Mouse (Mus musculus) heart, embryonic 16.5 days (tissue): Measurements from ENCODE around the gene Prnp. TPM values are rescaled to one million over a fixed set of nuclear protein-coding genes. Genes with fewer than 3 reads are reported as not detected.
A peak's percentile ranks its signal among the peaks of the same experiment; 100 is the strongest.

Source experiments
- ATAC-seq: fragments of 200-750 bp; cut with Nextera tagmentation; replicated peaks from 2 replicates; pipeline ENCODE4 v1.8.0; 2017; ENCODE audit warnings: moderate number of reproducible peaks; ENCODE audit not compliant: insufficient read depth, low FRiP score; ENCODE audit errors: extremely low read depth
- H3K27ac ChIP-seq: fragments of 300-500 bp; sonication (generic); 2 replicates; pipeline ENCODE4 v1.5.1; 2014; ENCODE audit warnings: mild to moderate bottlenecking, low read length, control low read depth, moderate library complexity
- H3K27me3 ChIP-seq: fragments of 300-500 bp; sonication (generic); 2 replicates; pipeline ENCODE4 v1.6.1; 2014; ENCODE audit warnings: low read length, mixed read lengths; ENCODE audit not compliant: control insufficient read depth, insufficient read depth
- H3K36me3 ChIP-seq: fragments of 300-500 bp; sonication (generic); 2 replicates; pipeline ENCODE4 v1.6.1; 2014; ENCODE audit not compliant: control insufficient read depth, insufficient read depth
- H3K4me1 ChIP-seq: fragments of 300-500 bp; sonication (generic); 2 replicates; pipeline ENCODE4 v1.6.1; 2014; ENCODE audit warnings: low read length, mixed read lengths; ENCODE audit not compliant: control insufficient read depth, insufficient read depth
- H3K4me2 ChIP-seq: fragments of 300-500 bp; sonication (generic); 2 replicates; pipeline ENCODE4 v1.6.1; 2014; ENCODE audit warnings: low read depth, mild to moderate bottlenecking, control low read depth, low read length
- H3K4me3 ChIP-seq: fragments of 300-500 bp; sonication (generic); 2 replicates; pipeline ENCODE4 v1.5.1; 2014; ENCODE audit warnings: mild to moderate bottlenecking, control low read depth, low read length
- H3K9ac ChIP-seq: fragments of 300-500 bp; sonication (generic); 2 replicates; pipeline ENCODE4 v1.6.1; 2014; ENCODE audit warnings: low read length, control low read depth
- H3K9me3 ChIP-seq: fragments of 300-500 bp; sonication (generic); replicated peaks from 2 replicates; pipeline ENCODE4 v1.6.1; 2016; ENCODE audit warnings: low read length; ENCODE audit not compliant: control insufficient read depth
- WGBS: fragments of 180-500 bp; shearing (Covaris S2); extraction: QIAGEN DNeasy Blood & Tissue Kit; methylation state at CpG from one replicate; pipeline ENCODE4 v1.1.7; 2014; 5-methylcytosine and 5-hydroxymethylcytosine counted together
- polyA plus RNA-seq: library from polyadenylated mRNA; unstranded; fragments of >200 nt; fragmentation: Nextera tagmentation; extraction: Ambion mirVana; gene quantifications from 2 replicates; pipeline ENCODE4 v1.2.1, GENCODE M21; 2015

The Prnp gene
- 112 and 115 TPM in 2 replicates for polyA plus RNA-seq

DNA sequence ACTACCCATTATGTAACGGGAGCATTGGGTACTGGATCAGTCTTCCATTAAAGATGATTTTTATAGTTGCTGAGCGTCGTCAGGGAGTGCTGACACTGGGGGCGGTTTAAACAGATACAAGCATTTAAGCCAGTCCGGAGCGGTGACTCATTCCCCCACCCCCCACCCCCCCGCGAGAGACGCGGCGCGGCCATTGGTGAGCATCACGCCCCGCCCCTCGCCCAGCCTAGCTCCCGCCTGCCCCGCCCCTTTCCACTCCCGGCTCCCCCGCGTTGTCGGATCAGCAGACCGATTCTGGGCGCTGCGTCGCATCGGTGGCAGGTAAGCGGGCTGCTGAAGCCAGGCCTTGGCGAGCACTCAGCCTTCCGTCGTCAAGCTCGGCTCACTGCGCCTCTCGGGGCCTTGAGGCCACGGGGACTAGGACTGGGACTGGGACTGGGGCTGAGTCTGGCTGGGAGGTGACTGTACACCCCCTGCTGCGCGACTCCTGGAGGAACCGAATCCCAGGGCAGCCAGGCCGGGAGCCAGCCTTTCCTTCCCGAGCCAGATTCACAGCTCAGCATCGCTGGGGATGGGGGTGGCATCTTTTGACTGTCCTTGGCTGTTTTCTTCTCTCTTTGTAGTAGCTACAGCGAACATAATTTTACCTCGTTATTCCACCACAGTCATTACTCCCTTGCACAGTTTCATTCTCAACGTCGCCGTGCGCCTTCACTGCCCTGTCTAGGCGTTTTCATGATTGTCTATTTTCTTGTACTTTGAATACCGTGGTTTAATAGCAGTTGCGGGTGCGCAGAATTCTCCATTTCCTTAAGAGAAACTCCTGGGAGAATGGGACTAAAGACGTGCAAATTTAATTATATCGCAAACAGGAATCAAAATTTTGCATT, at the start of gene Prnp, which contains the start of gene Prn:
Gene Prnp (plus strand): TSS at position 246 of the 890 bp plus-strand sequence.
Gene Prn (plus strand): TSS at position 275 of the 890 bp plus-strand sequence.
- H3K27me3 ChIP-seq, result no peaks in the 10 kb centered on the region
- peak; percentile 95 for ATAC-seq
- peaks cover 2% of the 10 kb centered on the region; the same call in 1 of the 2 replicates for H3K36me3 ChIP-seq
- peak within 1 kb of the TSS; percentile 71 for H3K4me3 ChIP-seq
- peaks cover 21% of the 10 kb centered on the region for H3K4me1 ChIP-seq
- H3K9me3 ChIP-seq, result no peaks in the 10 kb centered on the region
- H3K9ac ChIP-seq, result peak within 1 kb of the TSS; percentile 84
- H3K27ac ChIP-seq, result peak within 1 kb of the TSS; percentile 85
- WGBS, result 4% methylated on average over 51 of the region's 52 CpGs
- peak within 1 kb of the TSS; percentile 59 for H3K4me2 ChIP-seq

DNA sequence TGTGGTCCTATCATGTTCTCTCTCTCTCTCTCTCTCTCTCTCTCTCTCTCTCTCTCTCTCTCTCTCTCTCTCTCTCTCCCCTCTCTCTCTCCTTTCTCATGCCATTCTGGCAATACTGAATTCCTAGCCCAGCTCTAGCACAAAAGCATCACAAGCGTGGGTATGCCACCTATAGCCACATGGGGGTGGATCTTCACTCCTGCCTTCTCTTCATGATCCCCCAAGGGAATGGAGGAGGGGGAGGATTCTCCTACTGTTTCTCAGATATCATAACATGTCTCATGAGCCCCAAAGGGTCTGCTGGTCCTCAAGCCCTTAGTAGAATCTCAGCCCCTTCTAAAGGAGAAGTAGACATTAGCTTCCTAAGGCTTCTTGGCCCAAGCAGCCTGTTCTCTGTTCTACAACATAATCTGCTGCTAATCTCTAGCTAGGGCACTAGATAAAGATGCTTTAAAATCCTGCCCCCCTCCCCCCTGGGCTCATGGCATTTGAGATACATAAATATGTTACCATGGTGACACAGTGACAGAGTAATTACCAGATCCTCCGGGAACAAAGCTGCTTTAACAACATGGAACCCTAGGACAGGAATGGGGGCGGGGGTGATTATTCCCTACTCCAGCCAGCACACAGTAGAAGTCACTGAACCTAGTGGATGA, 47.0 kb upstream of the Prnp start:
- Histone ChIP-seq H3K9me3 (0 out of 2 replicates have a peak, but pooled peaks cover 2% of the 10 kb centered on the region), H3K4me1 (no peaks in the 10 kb centered on the region), H3K4me3 (no peak overlapping the region), H3K27me3 (no peaks in the 10 kb centered on the region), H3K27ac (no peak overlapping the region), H3K36me3 (no peaks in the 10 kb centered on the region), H3K9ac (no peak overlapping the region), H3K4me2 (no peak overlapping the region)
- WGBS, result 61% methylated on average over 3 of the region's 3 CpGs
- no peak for ATAC-seq

DNA sequence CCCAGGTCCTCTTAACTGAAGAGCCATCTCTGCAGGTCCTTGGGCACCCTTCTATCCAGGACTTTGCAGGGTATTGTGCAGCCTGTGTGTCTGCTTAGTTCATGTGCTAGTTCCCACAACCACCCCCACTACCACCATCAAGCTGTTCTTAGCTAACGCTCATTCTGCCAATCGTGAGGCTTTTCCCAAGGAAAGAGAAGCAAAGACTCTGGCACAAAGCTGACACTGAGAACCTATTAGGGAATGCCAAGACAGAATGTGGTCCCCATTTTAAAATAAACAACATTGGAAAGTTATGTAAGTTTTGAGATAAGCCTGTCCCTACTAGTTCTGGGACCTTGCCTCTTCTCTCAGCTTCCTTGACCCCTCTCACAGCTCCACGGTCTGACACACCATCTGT, 46.3 kb upstream of the Prnp start:
- ATAC-seq, result no peak
- Histone ChIP-seq H3K4me3 (no peak overlapping the region), H3K4me1 (no peaks in the 10 kb centered on the region), H3K9ac (no peak overlapping the region), H3K9me3 (0 out of 2 replicates have a peak, but pooled peaks cover 2% of the 10 kb centered on the region), H3K27me3 (no peaks in the 10 kb centered on the region), H3K4me2 (no peak overlapping the region), H3K36me3 (no peaks in the 10 kb centered on the region), H3K27ac (no peak overlapping the region)
- 56% methylated on average over 3 of the region's 3 CpGs for WGBS

DNA sequence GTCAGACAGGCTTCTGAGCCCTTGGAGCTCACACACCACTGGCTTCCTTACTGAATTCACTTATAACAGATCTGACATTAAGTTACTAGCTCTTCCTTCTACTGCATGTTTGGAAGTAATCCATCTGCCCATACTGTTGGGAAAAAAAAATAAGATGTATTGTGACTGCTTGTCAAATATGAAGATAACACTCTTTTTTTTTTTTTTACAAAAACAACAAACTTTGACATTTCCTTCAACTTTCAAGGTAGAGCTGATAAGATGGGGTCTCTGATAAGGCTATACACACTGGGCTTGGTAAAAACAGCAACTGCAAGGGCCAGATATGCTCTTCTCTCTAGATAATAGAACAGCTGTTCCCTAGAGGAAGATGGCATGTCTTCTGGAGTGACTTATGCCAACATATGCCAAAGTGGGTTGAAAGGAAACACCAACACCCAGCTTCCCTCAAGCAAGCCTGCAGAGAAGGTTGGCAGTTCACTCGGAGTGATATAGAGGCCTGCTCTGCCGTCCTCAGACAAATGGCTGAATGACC, 45.4 kb upstream of the Prnp start:
- Histone ChIP-seq H3K9me3 (0 out of 2 replicates have a peak, but pooled peaks cover 2% of the 10 kb centered on the region), H3K9ac (no peak overlapping the region), H3K36me3 (no peaks in the 10 kb centered on the region), H3K4me1 (no peaks in the 10 kb centered on the region), H3K4me2 (no peak overlapping the region), H3K27ac (no peak overlapping the region), H3K27me3 (no peaks in the 10 kb centered on the region), H3K4me3 (no peak overlapping the region)
- WGBS, result 75% methylated on average over 2 of the region's 2 CpGs
- no peak for ATAC-seq

DNA sequence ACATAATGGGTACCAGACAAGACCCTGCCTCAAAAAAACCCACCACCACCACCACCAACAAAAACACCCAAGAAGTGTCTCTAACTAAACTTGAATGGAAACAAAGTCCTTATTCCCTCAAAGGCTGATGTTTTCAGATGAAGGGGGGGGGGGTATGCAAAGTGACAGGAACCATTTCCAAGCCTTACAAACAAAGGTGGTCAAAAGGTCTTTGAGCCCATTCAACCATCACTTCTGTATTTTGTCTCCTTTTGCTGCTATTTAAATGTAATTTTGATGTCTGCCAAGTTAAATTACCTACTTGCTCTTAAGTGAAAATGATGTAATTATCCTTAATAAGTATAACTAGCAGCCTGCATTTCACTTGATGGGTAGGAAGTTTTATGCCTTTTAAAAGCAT, 43.1 kb upstream of the Prnp start:
- Histone ChIP-seq H3K4me2 (no peak overlapping the region), H3K9me3 (0 out of 2 replicates have a peak, but pooled peaks cover under 1% of the 10 kb centered on the region), H3K36me3 (no peaks in the 10 kb centered on the region), H3K4me1 (no peaks in the 10 kb centered on the region), H3K9ac (no peak overlapping the region), H3K27ac (no peak overlapping the region), H3K27me3 (no peaks in the 10 kb centered on the region), H3K4me3 (no peak overlapping the region)
- ATAC-seq, result no peak

DNA sequence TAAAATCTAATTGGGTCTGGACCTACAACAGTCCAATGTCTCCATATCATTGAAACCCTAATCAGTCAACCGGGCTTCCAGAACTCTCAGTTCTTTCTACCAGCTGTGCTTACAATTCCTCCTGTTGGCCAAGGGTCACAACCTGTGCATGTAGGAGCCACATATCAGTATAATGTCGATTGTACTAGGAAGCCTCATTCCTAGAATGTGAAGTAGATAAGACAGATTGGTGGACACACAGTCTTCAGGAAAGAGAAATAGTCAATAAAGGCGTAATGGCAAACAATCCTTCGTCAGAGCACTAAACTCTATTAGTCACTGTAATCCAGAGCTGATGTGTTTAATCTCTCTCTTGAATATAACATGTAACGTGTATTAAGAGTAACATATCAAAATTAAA, 40.7 kb upstream of the Prnp start:
- Histone ChIP-seq H3K4me3 (no peak overlapping the region), H3K4me1 (no peaks in the 10 kb centered on the region), H3K27ac (no peak overlapping the region), H3K9me3 (peaks cover 5% of the 10 kb centered on the region; the same call in 1 of the 2 replicates), H3K9ac (no peak overlapping the region), H3K36me3 (no peaks in the 10 kb centered on the region), H3K4me2 (no peak overlapping the region), H3K27me3 (no peaks in the 10 kb centered on the region)
- ATAC-seq, result no peak
- 78% methylated on average over 5 of the region's 5 CpGs for WGBS

DNA sequence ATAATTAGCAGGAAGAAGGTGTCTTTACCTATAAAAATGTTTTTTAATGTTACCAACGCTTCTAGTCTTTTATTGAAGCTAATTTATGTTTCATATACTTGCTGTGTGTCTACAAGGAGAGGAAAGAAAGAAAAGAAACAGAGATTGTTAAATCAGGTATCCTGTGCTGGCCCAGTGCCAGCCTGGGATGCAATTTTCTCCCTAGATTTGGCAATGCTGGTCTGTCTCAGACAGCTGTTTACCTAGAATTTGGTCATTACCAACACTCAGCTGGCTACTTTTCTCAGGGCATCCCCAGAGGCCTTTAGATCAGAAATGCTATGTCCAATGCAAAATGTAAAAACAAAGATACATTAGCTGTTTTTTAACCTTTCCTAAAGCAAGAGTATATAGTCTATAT, 36.4 kb upstream of the Prnp start:
- Histone ChIP-seq H3K9ac (no peak overlapping the region), H3K4me3 (no peak overlapping the region), H3K4me1 (no peaks in the 10 kb centered on the region), H3K27ac (no peak overlapping the region), H3K9me3 (peaks cover 5% of the 10 kb centered on the region; the same call in 1 of the 2 replicates), H3K27me3 (no peaks in the 10 kb centered on the region), H3K36me3 (no peaks in the 10 kb centered on the region), H3K4me2 (no peak overlapping the region)
- WGBS, result 74% methylated on average over 1 of the region's 1 CpGs
- no peak for ATAC-seq

DNA sequence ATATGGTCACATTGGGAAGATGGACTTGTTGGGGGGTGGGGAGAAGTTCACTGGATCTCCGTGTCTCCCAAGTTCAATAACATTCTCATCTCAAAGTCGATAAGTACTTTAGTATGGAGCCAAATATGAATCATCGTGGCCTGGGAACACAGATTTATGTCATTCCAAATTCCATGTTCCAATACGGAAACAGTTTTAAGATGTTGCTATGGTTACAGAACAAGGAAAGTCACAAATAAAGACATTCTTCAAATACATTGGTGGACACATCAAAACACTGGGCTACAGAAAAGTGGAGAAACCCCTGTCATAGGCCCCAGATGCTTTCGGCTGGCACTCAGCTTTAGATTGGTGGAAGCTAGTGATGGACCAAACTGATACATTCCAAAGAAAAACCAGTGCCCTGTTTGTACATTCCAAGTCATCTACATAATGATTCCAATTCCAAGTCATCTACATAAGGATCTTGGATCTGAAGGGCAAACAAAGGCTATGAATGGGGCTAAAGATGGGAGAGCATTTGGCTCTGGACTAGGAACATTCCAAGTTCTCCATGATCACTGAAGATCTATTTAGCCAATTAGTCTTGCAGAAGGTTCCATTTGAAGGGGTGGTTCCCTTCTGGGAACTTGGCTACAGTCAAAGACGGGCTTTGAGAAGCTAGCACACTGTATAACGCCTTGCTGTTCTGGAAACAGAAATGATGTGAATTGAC, 33.0 kb upstream of the Prnp start:
- Histone ChIP-seq H3K27ac (no peak overlapping the region), H3K27me3 (no peaks in the 10 kb centered on the region), H3K9ac (no peak overlapping the region), H3K4me1 (no peaks in the 10 kb centered on the region), H3K4me2 (no peak overlapping the region), H3K9me3 (peaks cover 4% of the 10 kb centered on the region; the same call in 1 of the 2 replicates), H3K4me3 (no peak overlapping the region), H3K36me3 (no peaks in the 10 kb centered on the region)
- ATAC-seq, result no peak
- 88% methylated on average over 7 of the region's 7 CpGs for WGBS
